Mouse (Mus musculus) liver, adult 2 months (tissue): Measurements from ENCODE around the gene Chil3.

Source experiments
- CTCF ChIP-seq: fragments of 200-500 bp; IDR thresholded peaks from 2 replicates; pipeline ENCODE4 v1.5.1; 2011; ENCODE audit warnings: low read depth, low read length, control low read depth
- POLR2A ChIP-seq: fragments of 200-500 bp; IDR thresholded peaks from 2 replicates; pipeline ENCODE4 v1.6.1; 2011; ENCODE audit warnings: low read length, control low read depth; ENCODE audit not compliant: insufficient read depth; ENCODE audit errors: extremely low read depth

DNA sequence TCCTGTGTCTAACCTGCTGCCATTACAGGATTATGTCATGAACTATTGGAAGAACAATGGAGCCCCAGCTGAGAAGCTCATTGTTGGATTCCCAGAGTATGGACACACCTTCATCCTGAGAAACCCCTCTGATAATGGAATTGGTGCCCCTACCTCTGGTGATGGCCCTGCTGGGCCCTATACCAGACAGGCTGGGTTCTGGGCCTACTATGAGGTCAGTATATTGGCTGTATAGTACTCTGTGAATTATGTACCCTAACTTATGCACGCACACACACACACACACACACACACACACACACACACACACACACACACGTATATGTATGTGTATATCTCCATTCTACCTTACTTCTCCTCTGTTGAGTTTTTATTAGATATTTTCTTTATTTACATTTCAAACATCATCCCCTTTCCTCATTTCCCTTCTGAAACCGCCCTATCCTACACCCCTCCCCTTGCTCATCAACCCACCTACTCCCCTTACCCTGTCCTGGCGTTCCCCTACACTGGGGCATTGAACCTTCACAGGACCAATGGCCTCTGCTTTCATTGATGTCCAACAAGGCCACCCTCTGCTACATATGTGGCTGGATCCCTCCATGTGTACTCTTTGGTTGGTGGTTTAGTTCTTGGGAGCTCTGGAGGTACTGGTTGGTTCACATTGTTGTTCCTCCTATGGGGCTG is 38.4 kb downstream of the Chil3 start:
- no peak for TF ChIP-seq CTCF
- no peak for TF ChIP-seq POLR2A
